Mouse (Mus musculus) cerebellum, adult 18-20 months (tissue): ENCODE results near the gene Dnah2.

ENCODE experiments used
- DNase-seq, 2 experiments: peaks; one replicate each; pipeline ENCODE4 v3.0.0; 2021

Gene Dnah2

DNA sequence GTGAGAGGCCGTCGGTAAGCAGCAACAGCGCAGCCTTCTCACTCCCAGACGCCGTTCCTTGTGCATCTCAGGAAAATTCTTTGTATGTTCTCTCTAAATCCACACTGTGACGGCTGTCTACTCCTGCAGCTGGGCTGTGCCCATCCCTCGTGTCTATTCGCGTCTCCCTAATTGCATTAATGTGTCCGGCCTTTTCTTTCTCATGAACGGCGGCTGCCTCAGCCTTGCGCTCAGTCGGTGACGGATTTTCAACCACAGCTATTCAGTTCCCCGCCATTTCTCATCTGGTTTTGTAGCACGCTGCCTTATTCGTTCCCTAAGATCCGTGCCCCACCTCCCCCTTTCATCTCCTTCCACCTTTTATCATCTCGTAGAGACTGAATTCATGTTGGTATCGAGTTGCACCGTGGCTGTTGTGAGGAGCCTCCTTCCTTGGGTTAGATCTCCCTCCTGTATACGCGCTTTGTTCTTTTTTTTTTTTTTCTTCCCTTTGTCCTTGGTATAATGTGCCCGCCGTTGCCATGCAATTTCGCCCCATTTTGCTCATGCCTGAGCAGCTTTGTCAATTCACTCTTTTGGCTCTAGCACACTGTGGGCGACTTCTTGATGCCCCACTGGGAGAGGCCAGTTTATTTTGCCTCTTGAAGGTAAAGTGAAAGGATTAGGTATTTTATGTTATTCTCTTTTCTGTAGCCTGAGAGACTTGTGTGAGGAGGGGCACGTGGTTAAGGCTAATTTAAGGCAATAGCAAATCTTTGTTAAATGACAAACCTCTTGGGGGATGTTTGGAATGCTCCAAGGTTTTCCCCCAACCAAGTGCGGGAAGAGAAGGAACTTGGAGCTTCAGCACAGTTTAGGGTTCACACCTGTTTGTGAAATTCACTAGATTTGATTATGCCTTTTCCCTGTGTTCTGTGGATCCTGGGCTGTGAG, 21.5 kb downstream of the Dnah2 start:
- no peak for DNase-seq

DNA sequence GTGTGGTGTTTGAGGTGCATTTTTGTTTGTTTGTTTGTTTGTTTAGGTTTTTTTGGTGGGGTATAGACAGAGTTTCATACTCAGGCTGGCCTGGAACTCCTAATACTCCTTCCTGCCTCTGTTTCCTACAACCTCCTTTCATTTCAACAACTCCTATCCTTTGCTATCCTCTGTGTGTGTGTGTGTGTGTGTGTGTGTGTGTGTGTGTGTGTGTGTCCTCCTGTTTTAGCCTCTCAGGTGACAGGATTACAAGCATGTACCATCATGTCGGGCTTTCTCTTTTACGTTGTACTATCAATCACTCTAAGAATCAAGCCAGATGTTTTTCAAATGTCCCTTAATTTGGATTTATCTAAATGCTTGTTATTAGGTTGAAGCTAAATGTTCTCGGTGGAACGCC, 22.3 kb downstream of the Dnah2 start:
- DNase-seq: no peak

DNA sequence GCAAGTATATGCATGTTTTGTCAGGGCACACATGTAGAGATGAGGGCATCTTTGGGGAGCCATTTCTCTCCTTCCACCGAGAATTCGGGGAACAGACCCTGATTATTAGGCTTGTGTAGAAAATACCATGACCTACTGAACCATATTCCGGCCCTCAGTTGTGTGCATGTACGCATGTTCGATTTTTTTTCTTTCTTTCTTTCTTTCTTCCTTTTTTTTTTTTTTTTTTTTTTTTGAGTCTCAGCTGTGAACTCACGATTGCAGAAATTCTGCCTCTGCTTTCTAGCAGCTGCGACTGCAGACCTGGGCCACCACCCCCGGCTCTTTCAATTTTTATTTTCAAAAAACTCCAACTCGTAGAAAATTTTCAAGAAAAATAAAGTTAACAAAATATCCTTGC, 23.2 kb downstream of the Dnah2 start:
- DNase-seq: no peak

DNA sequence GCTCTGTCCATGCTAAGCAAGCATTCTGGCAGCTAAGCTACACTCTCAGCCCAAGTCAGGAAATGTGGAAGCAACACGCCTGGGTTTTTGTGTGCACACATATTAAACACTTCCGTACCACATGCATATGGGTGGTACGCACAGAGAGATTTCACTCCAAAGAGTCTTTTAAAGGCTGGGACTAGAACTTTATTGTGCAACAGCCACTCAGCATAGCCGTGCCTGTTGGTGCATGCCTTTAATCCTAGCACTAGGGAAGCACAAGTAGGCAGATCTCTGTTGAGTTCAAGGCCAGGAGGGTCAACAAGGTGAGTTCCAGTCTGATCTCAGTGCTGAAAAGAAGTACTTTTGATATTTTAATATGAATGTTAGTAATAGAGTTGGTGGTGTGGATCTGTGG, 25.3 kb downstream of the Dnah2 start:
- no peak for DNase-seq

DNA sequence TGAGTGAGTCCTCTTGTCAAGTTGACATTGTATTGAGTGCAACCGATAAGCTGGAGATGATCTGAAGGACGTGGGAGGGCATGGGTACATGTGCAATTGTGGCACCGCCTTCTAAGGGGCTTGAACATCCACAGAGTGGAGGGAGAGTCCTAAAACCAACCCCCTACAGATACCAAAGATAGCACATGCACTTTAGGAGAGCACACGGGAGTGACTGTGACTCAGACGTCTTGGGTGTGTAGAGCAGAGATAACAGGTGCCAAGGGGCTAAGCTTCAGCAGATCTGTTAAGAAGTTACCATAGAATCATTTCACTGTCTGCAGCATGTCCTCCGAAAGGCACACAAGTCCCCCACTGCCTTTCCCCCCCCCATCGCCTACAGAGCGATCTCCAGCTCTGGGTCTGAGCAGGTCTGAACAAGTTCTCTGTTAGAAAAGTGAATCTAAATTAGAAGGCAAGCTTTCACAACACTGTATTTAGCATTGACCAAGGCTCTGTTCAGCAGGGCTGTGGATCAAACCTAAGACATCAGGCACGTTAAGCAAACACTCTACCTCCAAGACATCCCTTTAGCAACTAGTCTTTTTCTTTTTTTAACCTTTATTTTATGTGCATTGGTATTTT, 27.3 kb downstream of the Dnah2 start:
- DNase-seq: no peak

DNA sequence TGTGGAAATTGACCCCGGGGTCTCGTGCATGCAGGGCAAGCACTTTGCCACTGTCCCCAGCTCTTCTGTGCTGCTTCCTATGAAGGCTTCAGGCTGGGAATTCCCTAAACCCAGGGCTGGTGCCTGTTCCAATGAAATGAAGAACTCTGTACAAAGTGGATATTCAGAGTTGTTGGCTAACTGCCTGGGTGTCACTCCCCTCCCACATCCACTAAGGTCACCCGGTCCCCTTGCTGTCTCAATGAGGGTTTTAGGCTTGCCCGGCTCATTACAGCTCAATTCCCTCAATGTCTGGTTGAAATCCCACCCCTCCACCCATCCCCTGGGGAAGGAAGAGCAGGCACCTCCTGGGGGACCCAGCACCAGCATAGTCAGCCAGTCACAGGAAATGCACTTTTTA, 28.9 kb downstream of the Dnah2 start:
- no peak for DNase-seq

DNA sequence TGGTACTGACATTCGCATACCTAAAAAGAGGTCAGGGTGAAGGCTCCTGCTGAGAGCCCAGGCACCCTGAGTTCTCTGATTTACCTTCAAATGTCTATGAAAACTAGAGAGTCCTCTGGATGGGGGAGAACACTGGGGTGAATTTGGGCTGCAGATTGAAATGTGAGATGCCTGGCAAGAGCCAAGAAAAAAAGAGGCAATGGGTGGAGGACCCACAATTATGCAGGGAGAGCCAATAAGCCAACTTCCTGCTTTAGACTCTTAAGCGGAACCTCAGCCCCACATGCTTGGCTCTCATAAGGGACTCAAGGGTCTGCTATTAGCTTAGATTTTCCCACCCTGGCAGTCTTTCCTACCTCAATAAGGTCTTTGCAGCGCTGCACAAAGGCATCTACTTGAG, 32.2 kb downstream of the Dnah2 start:
- no peak for DNase-seq

DNA sequence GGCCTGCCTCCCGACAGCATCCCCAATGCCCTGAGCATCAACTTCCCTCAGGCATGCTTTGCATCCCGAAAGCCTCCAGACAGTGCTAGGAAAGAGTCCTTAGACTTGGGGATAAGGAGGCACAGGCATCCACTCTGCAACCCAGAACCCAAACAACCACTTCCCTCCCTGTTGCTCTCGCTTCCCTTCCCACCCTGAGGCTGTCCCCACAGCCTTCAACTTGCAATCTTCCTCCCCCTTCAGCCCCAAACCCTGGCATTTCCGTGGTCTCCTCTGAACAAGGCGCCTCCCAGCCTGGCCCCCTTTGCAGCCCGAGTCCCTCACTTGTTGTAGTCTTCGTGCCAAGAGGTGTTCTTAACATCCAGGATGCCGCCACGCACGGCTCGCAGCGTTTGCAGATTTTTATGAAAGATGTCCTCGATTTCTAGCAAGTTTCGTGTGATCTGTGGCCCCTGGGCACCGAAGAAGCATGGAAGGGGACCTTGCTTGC, 32.7 kb downstream of the Dnah2 start:
- no peak for DNase-seq

DNA sequence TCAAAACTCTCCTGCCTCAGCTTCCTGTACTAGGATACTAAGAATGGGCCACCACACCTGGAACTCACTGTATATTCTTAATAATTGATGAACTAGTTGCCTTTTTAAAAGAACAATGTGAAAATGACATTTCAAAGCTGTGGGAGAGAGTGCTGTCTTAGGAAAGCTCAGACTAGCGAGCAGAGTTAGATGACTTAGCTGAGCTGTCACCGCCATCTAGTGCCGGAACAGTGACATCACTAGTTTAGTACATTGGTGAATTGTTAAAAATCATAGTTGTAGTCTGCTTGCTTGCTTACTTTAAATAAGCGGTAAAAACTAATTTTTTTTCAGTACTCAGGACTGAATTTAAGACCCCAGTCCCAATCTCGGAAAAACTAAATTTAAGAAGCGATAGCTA, 35.1 kb downstream of the Dnah2 start:
- peak; percentile 58 to 67 for DNase-seq

DNA sequence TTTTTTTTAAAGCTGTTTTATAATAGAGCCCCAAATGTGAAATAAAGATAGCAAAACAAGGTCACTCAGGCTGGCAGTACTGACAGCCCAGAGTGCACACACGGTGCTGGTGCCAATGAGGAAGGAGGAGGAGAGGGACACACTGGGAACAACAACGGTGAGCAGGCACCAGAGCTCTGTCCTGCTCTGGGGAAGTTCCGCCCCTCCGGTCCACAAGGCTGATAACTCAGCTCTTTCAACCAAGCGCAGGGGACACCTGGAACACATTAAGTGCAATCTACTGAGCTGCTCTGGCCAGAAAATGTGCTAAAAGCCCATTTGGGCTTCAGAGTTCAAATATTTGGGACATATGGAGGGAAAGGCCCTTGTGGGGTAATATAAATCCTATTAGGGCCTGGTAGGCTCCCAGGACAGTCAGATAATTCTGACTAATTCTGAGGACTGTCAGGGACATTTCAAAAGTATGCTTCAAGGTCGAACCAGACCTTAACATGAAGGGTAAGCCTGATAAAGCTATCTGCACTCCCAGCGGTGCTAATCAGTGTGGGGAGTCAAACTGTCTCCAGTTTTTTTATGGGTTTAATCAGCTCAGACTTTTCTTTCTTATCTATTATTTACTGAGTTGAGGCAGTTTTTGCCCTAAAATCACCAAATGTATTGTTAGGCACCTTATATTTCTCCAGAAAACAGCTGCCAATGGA, 38.0 kb downstream of the Dnah2 start:
- no peak for DNase-seq

DNA sequence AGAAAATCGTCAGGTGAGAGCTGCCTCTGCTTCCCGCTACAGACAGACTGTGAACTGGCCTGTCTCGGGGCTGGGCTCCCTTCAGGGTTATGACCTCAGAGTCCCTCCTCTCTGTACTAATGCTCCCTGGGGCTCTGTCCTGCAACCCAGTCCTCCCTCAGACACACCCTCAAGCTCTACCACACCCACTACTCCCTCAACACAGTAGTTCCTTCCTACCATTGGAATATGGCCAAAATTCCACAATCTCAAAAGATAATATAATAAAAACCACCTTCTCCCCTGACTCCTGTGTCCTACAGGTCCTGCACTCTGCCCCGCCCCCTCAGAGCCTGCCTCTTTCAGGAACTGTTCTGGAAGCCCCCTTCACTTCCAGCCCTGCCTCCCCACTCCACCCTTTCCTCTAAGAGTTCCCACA, 45.0 kb downstream of the Dnah2 start:
- DNase-seq: no peak

DNA sequence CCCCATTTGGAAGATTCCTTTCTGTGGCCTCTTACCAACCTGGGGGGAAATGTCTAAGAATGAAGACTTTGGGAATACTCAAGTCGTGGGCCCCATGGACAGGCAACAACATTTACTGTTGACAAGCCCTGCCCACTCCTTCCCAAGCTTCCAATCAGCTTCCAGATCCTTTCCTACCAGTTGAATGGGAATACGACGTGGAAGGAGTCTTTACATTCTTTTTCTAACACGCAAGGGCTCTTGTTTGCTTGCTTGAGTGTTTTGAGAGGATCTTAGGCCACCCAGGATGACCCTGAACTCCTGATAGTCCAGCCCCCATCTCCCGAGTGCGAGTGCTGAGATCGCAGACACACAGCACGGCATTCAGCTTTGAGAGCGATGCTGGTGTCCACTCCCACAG, 47.4 kb downstream of the Dnah2 start:
- no peak for DNase-seq

DNA sequence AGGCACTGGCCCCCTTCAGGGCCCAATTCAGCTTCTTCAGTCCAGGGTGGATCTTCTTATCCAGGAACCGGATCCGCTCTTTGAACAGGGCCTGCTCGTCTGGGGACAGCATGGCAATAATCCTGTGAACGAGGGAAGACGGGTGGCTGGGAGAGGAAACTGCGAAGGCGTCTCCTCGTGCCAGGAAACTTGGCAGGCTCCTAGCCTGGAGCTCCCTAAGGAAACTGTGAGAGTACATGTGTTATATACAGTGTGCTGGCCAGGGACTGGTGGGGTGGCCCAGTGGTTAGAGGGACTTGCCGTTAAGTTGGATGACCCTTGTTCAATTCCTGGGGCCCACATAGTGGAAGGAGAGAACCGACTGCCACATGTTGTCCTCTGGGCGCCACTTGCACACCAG, 49.8 kb downstream of the Dnah2 start:
- no peak for DNase-seq

DNA sequence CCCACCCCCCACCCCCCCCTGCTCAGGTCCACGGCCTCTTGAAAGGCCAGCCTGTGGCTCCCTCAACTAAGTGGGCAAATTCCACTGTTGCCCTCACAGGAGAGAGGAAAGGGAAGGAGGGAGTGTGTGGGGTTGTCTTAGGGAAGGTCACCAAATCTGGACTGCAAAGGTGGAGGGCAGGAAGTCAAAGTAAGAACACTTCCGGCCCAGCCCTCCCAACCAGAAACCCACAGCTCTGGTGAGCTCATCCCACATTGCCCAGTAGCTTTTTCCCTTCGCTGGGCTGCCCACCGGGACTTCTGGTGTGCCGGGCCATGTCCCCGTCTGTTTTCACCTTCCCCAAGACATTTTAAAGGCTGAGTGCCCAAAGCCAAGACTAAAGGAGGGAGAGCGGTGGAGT, 57.2 kb downstream of the Dnah2 start:
- DNase-seq: no peak

DNA sequence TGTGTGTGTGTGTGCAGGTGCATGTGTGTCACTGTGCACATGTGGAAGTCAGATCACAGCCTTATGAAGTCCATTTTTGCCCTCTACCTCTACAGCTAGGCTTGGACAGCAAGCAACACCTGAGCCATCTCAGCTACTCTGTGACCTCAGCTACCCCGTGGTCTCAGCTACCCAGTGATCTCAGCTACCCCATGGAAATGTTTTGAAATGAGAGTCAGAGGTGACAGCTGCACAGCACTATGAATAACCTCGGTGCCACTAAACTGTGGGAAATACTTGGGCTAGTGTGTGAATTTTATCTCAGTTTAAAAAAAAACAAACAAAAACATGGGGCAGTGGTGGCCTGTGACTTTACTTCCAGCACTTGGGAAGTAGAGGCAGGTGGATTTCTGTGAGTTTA, 58.0 kb downstream of the Dnah2 start:
- no peak for DNase-seq

DNA sequence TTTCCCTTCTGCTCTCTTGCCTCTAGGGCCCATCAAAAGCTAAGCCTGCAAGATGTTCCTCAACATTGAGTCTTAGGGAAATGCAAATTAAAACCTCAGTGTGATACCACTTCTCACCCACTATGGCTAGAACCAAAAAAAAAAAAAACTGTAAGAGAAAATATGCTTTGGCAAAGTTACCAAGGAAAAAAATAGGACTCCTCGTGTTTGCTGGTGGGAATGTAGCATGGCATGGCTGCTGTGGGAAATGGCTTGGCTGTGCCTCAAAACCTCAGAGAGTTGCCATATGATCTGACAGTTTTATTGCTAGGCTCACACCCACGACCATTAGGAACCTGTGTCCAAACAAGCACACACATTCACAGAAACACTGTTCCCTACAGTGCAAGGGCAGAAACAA, 61.4 kb downstream of the Dnah2 start:
- no peak for DNase-seq

DNA sequence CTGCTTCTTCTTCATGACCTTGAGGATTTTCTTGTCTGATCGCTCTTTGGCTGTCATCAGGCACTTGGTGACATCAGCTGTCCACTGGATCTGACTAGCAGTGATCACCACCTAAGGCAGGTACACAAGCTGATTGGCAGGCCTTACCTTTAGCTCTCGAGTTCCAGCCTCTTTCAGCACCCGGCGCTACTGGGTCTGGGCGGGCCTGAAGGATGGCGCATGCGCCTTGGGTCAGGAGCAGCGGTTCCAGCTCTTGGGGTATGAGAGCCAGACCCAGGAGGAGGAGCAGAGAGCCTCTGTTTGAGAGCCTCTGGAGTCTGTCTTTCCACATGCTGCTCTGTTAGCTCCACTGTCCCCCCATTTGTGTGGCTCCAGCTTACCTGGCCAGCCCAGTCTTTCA, 71.3 kb downstream of the Dnah2 start:
- DNase-seq: no peak

DNA sequence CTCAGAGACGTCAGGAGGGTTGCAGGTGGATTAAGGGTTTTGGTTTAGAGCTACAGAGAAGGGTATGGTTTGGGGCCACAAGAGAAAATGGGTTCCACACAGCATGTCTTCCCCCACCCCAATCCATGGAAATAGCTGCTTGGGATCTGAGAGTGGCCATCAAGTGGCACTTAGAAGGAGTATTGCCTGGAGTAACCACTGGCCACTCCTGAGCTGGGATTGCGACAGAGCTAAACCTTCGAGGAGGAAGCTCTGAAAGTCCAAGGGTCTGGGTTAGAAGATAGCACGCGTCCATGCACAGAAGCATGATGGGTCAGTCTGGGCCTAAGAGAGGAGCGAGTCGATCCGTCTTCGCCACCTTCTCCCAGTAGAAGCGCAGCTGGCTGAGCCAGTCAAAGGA, 72.1 kb downstream of the Dnah2 start:
- no peak for DNase-seq

DNA sequence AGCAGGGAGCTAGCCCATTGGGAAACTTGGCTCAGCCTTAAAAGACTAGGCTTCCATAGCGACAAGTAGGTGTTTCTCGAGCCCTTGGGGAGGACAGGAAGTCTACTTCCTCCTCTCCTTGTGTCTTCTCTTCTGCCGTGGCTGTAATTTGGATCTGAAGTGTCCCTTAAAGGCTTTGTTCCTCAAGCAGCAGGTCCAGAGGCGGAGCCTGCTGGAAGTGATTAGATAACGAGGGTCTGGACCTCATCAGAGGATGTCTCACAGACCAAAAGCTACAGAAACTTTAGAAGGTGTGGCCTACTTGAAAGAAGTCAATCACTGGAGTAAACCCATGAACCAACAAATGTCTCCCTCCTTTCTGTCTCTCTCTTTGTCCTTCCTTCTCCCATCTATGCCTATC, 74.2 kb downstream of the Dnah2 start:
- no peak for DNase-seq

DNA sequence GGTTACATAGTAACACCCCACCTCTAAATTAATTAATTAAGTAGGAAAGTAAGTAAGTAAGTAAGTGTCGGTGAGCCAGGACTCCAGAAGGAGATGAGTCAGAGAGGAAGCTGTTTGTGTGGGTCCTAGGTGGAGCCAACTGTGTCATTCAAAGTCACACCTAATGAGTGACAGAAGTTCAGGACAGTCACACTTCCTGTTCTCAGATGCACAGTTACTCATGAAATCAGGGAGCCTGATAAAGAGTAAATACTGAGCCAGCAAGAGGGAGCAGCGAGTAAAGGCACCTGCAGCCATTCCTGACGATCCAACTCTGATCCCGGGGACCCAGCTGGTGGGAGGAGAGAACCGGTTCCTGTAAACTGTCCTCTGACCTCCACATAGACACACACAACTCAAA, 76.2 kb downstream of the Dnah2 start:
- DNase-seq: no peak

DNA sequence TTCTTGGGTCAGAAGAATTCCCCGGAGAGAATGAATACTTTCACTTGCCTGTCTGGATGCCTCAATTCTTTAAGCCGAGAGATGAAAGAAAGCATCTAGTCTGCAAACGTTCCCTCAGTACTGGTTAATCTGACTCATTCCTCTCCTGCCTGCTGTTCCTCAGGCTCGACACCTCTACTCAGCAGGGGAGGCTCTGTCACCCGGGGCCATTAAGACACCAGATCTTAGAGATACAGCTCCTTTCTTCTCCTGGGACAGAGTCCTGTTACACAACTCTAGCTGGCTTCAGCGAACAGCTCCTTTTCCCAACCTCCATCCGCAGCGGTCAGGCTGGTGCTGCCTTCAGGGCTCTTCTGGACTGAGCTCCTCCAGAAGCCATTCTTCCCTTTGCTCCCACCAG, 77.4 kb downstream of the Dnah2 start:
- DNase-seq: no peak

DNA sequence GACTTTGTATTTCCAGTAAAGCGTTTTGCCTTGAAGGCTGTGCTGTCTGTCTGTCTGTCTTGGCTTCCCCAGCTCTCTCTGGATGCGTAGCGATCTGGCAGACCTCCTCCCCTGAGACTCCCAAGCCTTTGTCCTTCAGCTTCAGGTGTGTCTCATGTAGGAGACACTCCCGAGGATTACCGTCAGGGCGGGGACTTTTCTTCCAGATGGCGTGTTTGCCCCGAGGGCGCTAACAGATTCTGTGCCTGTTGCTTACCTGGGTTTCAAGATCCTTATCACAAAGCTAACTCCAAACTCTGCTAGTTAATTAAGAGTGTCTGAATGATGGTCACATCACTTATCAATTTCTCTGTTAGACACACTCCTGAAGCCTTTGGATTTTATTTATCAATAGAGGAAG, 79.6 kb downstream of the Dnah2 start:
- no peak for DNase-seq

DNA sequence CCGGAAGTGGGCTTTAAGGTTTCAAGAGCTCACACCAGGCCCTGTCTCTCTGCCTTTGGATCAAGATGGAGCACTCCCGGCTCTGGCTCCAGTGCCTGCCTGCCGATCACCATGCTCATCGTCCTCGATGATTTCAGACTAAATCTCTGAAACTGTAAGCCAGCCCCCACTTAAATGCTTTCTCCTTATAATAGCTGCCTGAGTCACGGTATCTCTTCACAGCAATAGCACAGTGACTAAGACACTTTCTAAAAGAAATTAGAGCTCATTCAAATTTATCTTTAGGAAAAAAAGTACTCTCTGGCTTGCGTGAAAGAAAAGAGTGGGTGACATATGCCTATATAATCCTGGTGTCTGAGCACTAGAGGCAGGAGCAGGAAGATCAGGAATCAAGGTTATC, 84.9 kb downstream of the Dnah2 start:
- no peak for DNase-seq

DNA sequence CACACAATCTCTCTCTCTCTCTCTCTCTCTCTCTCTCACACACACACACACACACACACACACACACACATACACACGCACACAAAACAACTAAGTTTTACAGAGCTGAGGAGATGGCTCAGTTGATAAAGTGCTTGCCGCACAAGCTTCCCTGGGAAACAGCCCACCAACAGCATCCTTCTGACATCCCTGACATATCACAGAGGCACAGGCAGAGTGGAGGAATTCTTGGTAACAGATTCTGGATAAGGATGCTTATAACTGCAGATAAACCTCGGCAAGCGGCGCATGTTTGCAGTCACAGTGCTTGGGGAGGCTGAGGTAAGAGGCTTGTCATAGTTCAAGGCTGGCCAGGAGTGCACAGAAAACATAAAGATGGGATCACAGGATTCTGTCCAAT, 87.3 kb downstream of the Dnah2 start:
- DNase-seq: no peak
